Mouse (Mus musculus) ES-Bruce4 (cell line): ENCODE results near the gene Olfr654. TPM values are rescaled to one million over a fixed set of nuclear protein-coding genes. Genes with fewer than 3 reads are reported as not detected.

Source experiments
- H3K27ac ChIP-seq: 2 replicates; pipeline ENCODE4 v1.5.1; 2012; ENCODE audit warnings: low read length, inconsistent platforms; ENCODE audit not compliant: insufficient read depth
- H3K27me3 ChIP-seq: 2 replicates; pipeline ENCODE4 v1.6.1; 2012; ENCODE audit warnings: mild to moderate bottlenecking, low read length, inconsistent platforms; ENCODE audit not compliant: control insufficient read depth, poor library complexity, insufficient read depth, severe bottlenecking
- H3K36me3 ChIP-seq: 2 replicates; pipeline ENCODE4 v1.6.1; 2012; ENCODE audit warnings: inconsistent platforms, mild to moderate bottlenecking, low read length, moderate library complexity; ENCODE audit not compliant: control insufficient read depth, poor library complexity, insufficient read depth, severe bottlenecking
- H3K4me1 ChIP-seq: one replicate; pipeline ENCODE4 v1.8.1; 2011; ENCODE audit warnings: low read length; ENCODE audit not compliant: control insufficient read depth, insufficient read depth
- H3K4me3 ChIP-seq: 2 replicates; pipeline ENCODE4 v1.5.1; 2011; ENCODE audit warnings: low read depth, mild to moderate bottlenecking, low read length
- H3K9ac ChIP-seq: 2 replicates; pipeline ENCODE4 v1.6.1; 2012; ENCODE audit warnings: low read depth, mild to moderate bottlenecking, inconsistent platforms; ENCODE audit not compliant: poor library complexity, severe bottlenecking
- H3K9me3 ChIP-seq: replicated peaks from 2 replicates; pipeline ENCODE4 v1.6.1; 2012; ENCODE audit warnings: mild to moderate bottlenecking, low read length, inconsistent platforms; ENCODE audit not compliant: control insufficient read depth, poor library complexity, insufficient read depth, severe bottlenecking
- CTCF ChIP-seq: IDR thresholded peaks from one replicate; pipeline ENCODE4 v1.8.1; 2011; ENCODE audit warnings: low read depth, low read length
- EP300 ChIP-seq: IDR thresholded peaks from 2 replicates; pipeline ENCODE4 v1.6.1; 2011; ENCODE audit warnings: low read depth, low read length; ENCODE audit not compliant: insufficient read depth
- POLR2A ChIP-seq: IDR thresholded peaks from one replicate; pipeline ENCODE4 v1.8.1; 2011; ENCODE audit warnings: low read length; ENCODE audit not compliant: insufficient read depth
- polyA plus RNA-seq: library from polyadenylated mRNA; stranded (reverse); fragments of >200 nt; gene quantifications from 2 replicates; pipeline ENCODE4 v1.2.4, GENCODE M21; 2011; ENCODE audit warnings: low read depth; ENCODE audit not compliant: missing spikeins, insufficient read depth, insufficient read length

Olfr654 gene
- not detected in 2 replicates for polyA plus RNA-seq

DNA sequence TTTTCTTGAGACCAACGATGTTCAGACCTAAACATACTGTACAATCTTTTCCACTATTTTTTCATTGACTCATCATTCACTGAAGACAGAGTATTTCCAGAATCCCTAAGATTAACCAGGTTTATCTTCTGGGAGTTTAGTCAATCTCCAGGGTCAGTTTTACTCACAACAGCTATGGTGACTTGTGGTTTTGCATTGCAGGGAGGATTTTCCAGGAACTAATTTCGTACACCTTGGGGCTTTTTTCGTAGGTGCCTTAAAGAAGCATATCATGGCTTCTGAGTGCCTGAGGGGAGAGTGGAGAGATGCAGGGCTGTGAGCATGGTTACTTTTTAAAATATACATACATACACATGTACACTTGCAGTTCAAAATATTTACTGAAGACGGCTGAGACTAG is at the start of gene Olfr654:
Gene Olfr654, plus strand, starts transcription at position 301 of the 400 bp plus-strand sequence.
- Histone ChIP-seq H3K9ac (no peak within 1 kb of the TSS), H3K4me3 (no peak within 1 kb of the TSS)
- TF ChIP-seq CTCF, result no peak
- no peak for TF ChIP-seq EP300
- TF ChIP-seq POLR2A, result no peak

DNA sequence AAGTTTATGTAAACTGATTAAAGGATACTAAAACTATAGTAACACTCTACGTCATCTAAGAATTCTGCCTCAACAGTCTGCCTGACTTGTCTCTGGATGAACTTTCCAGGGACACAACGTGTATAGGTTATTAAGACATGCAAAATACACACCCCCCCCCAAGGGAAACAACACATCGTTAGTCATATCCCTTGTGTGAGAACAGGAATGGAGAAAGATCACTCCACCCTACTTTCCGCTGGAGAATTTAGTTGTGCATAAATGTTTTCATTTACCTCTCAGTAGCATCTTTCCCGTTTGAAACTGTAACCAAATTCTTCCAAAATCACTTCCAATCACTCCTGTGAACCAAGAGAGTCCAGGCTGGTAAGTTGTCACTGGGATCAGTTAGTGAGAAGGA is 37.0 kb upstream of the Olfr654 start, which contains the start of gene Olfr651:
Gene Olfr651, plus strand, starts transcription at position 301 of the 400 bp plus-strand sequence.
- Histone ChIP-seq H3K9ac (no peak within 1 kb of the TSS), H3K4me1 (no peaks in the 10 kb centered on the region), H3K4me3 (no peak within 1 kb of the TSS), H3K36me3 (no peaks in the 10 kb centered on the region), H3K27ac (no peak within 1 kb of the TSS), H3K27me3 (no peaks in the 10 kb centered on the region), H3K9me3 (no peaks in the 10 kb centered on the region)
- TF ChIP-seq CTCF (no peak), POLR2A (no peak), EP300 (no peak)

More for the DNA sequence above, at the start of gene Olfr654:
- H3K4me1 ChIP-seq, result no peaks in the 10 kb centered on the region
- no peaks in the 10 kb centered on the region for H3K27me3 ChIP-seq
- H3K36me3 ChIP-seq, result no peaks in the 10 kb centered on the region
- no peak within 1 kb of the TSS for H3K27ac ChIP-seq
- H3K9me3 ChIP-seq, result no peaks in the 10 kb centered on the region

DNA sequence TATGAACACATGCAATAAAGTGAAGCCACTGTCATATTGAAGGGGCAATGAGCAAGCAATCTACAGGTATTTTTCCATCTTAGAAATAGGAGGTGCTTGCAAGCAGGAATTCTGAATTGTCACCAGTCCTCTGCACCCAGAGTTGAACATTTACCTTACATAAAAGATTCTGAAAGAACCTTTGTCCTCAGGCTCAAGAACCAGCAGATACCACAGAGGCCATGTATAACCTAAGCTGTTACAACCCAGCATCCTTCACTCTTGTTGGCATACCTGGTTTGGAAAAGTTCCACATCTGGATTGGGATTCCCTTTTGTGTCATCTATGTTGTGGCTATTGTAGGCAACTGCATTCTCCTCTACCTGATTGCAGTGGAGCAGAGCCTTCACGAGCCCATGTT is 34.1 kb upstream of the Olfr654 start:
- H3K9ac ChIP-seq, result no peak overlapping the region
- H3K27me3 ChIP-seq, result no peaks in the 10 kb centered on the region
- no peak overlapping the region for H3K27ac ChIP-seq
- no peaks in the 10 kb centered on the region for H3K36me3 ChIP-seq
- no peaks in the 10 kb centered on the region for H3K9me3 ChIP-seq
- TF ChIP-seq CTCF, result no peak
- TF ChIP-seq POLR2A, result no peak
- H3K4me1 ChIP-seq, result no peaks in the 10 kb centered on the region
- H3K4me3 ChIP-seq, result no peak overlapping the region

DNA sequence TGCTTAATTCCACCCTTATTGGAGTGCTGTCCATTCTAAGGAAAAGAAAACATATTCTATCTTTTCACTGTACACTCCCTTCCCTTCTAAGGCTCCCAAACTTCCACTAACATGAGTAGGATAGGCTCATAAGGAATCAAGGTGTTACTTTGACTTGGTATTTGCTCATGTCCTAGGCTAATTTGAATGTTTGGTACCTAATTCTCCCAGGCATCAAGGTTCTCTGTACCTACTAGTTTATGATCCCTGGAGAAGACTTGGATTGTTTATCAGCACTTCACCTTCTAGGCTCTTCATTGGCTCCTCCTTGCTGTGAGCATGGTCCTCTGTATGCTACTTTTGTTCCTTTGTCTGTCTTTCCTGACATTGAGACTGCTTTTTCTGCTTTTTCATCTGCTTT is 26.2 kb upstream of the Olfr654 start, which contains the start of gene Olfr652:
Gene Olfr652, plus strand, starts transcription at position 301 of the 400 bp plus-strand sequence.
- Histone ChIP-seq H3K9me3 (no peaks in the 10 kb centered on the region), H3K36me3 (no peaks in the 10 kb centered on the region), H3K4me3 (no peak within 1 kb of the TSS), H3K9ac (no peak within 1 kb of the TSS), H3K27ac (no peak within 1 kb of the TSS), H3K27me3 (no peaks in the 10 kb centered on the region), H3K4me1 (no peaks in the 10 kb centered on the region)
- no peak for TF ChIP-seq EP300
- TF ChIP-seq CTCF, result no peak

DNA sequence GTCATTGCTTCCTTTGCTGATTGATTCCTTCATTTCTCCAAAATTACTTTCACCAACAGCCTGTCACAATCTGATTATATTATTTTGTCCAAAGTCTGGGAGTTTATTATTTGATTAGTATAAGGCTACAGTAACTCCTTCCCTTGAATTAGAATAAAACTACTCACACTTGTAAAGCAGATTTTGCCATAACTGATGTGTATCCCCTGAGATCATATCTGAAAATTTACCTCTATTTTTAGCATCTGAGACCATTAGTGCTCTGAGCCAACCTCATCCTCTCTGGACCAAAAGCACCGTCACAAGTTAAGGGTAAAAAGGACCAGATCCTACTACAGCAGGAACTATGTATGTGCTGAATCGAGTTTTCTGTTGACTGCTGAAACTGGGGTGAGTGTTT is 9.8 kb upstream of the Olfr654 start, which contains the start of gene Olfr653:
Gene Olfr653, plus strand, starts transcription at position 301 of the 400 bp plus-strand sequence.
- H3K9me3 ChIP-seq, result no peaks in the 10 kb centered on the region
- no peaks in the 10 kb centered on the region for H3K4me1 ChIP-seq
- no peaks in the 10 kb centered on the region for H3K36me3 ChIP-seq
- no peak within 1 kb of the TSS for H3K27ac ChIP-seq
- no peak within 1 kb of the TSS for H3K4me3 ChIP-seq
- no peaks in the 10 kb centered on the region for H3K27me3 ChIP-seq
- H3K9ac ChIP-seq, result no peak within 1 kb of the TSS
- TF ChIP-seq POLR2A (no peak), CTCF (no peak), EP300 (no peak)

DNA sequence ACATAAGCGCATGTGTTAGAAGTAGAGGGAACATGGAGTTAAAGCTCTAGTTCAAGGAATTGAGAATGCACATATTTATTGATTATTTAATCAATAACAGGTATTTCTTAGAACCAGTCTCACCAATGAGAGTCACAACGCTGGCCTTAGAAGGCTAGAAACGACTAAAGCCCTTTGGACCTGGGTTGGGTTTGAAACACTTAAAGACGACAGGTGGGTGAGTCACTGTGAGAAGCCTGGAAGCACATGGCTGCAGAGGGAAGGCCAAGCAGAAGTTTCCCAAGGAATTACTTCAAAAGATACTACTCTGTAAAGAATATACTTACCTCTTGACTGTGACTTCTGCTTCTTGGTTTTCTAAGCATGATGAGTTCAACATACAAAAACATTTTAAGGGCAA is 6.0 kb upstream of the Olfr654 start:
- no peaks in the 10 kb centered on the region for H3K4me1 ChIP-seq
- TF ChIP-seq EP300 (no peak), POLR2A (no peak), CTCF (no peak)
- no peak overlapping the region for H3K9ac ChIP-seq
- no peaks in the 10 kb centered on the region for H3K9me3 ChIP-seq
- H3K36me3 ChIP-seq, result no peaks in the 10 kb centered on the region
- no peak overlapping the region for H3K4me3 ChIP-seq
- H3K27me3 ChIP-seq, result no peaks in the 10 kb centered on the region
- no peak overlapping the region for H3K27ac ChIP-seq
